Mouse (Mus musculus) stomach, postnatal 0 days (tissue): ENCODE data around the gene Mex3b. TPM values are rescaled to one million over a fixed set of nuclear protein-coding genes. Genes with fewer than 3 reads are reported as not detected.

Source experiments
- ATAC-seq: fragments of 200-750 bp; cut with Nextera tagmentation; 2 replicates; pipeline ENCODE4 v1.8.0; 2017; ENCODE audit not compliant: low FRiP score, low TSS enrichment
- DNase-seq: peaks from one replicate; pipeline ENCODE4 v3.0.0-alpha.2; 2016; ENCODE audit warnings: low spot score
- H3K27ac ChIP-seq: fragments of 300-500 bp; sonication (generic); replicated peaks from 2 replicates; pipeline ENCODE4 v1.5.1; 2014; ENCODE audit warnings: mild to moderate bottlenecking, control low read depth
- H3K27me3 ChIP-seq: fragments of 300-500 bp; sonication (generic); 2 replicates; pipeline ENCODE4 v1.6.1; 2014; ENCODE audit warnings: low read length; ENCODE audit not compliant: control insufficient read depth, insufficient read depth
- H3K36me3 ChIP-seq: fragments of 300-500 bp; sonication (generic); 2 replicates; pipeline ENCODE4 v1.6.1; 2014; ENCODE audit warnings: low read length, mixed read lengths; ENCODE audit not compliant: control insufficient read depth, insufficient read depth
- H3K4me1 ChIP-seq: fragments of 300-500 bp; sonication (generic); replicated peaks from 2 replicates; pipeline ENCODE4 v1.6.1; 2014; ENCODE audit warnings: antibody characterized with exemption; ENCODE audit not compliant: control insufficient read depth, insufficient read depth
- H3K4me2 ChIP-seq: fragments of 300-500 bp; sonication (generic); replicated peaks from 2 replicates; pipeline ENCODE4 v1.6.1; 2014; ENCODE audit warnings: low read depth, mild to moderate bottlenecking, control low read depth, moderate library complexity
- H3K4me3 ChIP-seq: fragments of 300-500 bp; sonication (generic); 2 replicates; pipeline ENCODE4 v1.5.1; 2014; ENCODE audit warnings: low read depth, low read length, control low read depth
- H3K9ac ChIP-seq: fragments of 300-500 bp; sonication (generic); 2 replicates; pipeline ENCODE4 v1.6.1; 2014; ENCODE audit warnings: mild to moderate bottlenecking, low read length, control low read depth, mixed read lengths
- H3K9me3 ChIP-seq: fragments of 300-500 bp; sonication (generic); 2 replicates; pipeline ENCODE4 v1.6.1; 2016; ENCODE audit warnings: low read length; ENCODE audit not compliant: control insufficient read depth
- CTCF ChIP-seq: IDR thresholded peaks from 2 replicates; pipeline ENCODE4 v1.5.1; 2016; ENCODE audit warnings: antibody characterized with exemption, low read depth, mild to moderate bottlenecking, moderate library complexity
- EP300 ChIP-seq: optimal IDR thresholded peaks from 2 replicates; pipeline ENCODE3; 2016; ENCODE audit warnings: antibody characterized with exemption
- WGBS: fragments of 180-500 bp; shearing (Covaris S2); extraction: QIAGEN DNeasy Blood & Tissue Kit; methylation state at CpG from one replicate; pipeline ENCODE4 v1.1.7; 2014; 5-methylcytosine and 5-hydroxymethylcytosine counted together
- polyA plus RNA-seq: library from polyadenylated mRNA; unstranded; fragments of >200 nt; fragmentation: Nextera tagmentation; extraction: Ambion mirVana; gene quantifications from 2 replicates; pipeline ENCODE4 v1.2.1, GENCODE M21; 2015

Gene Mex3b
- polyA plus RNA-seq, 1 experiment from 2014 or later, result 2.8 TPM

DNA sequence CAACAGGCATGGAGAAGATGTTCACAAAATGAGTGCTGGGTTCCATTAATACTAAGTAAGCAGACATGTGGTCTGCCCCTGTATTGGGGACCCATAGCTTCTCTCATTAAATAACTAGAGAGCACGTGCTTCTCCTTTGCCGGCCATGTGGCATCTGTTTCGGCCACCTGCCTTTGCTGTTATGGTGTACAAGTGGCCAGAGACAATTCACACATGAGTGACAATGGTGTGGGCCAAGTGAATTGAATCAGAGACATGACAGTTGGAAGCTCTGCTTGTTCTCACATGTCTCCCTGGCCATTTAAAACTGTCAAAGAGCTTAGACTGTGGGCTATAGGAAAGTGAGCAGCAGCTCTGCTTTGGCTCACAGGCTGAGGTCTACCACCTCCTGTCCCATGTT, 37.6 kb upstream of the Mex3b start:
- DNase-seq, result no peak
- 75% methylated on average over 3 of the region's 3 CpGs for WGBS

DNA sequence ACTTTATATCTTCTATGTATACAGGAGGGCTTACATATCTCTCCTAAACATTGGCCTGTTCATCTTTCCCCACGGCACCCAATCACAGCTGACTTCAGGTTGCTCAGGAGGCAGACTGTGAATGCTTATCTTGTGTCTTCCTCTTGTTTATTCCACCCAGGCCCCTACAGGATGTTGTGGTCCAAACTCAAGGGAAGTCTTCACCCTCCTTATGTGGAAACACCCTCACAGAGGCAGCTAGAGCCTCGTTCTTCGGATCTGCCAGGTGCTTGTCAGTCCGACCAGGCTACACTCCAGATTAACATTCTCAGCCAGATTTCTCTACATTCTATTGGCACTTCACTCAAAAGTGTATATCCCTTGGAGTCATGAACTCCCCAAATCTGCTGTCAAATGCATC, 32.7 kb upstream of the Mex3b start:
- Histone ChIP-seq H3K27me3 (no peaks in the 10 kb centered on the region), H3K4me1 (no peaks in the 10 kb centered on the region), H3K9me3 (no peaks in the 10 kb centered on the region), H3K4me2 (no peak overlapping the region), H3K27ac (no peak overlapping the region), H3K4me3 (no peak overlapping the region), H3K9ac (no peak overlapping the region), H3K36me3 (no peaks in the 10 kb centered on the region)
- TF ChIP-seq EP300, result no peak
- TF ChIP-seq CTCF, result no peak
- ATAC-seq (no peak), DNase-seq (no peak)
- 63% methylated on average over 4 of the region's 4 CpGs for WGBS

More for the DNA sequence above, 37.6 kb upstream of the Mex3b start:
- Histone ChIP-seq H3K4me1 (no peaks in the 10 kb centered on the region), H3K9me3 (no peaks in the 10 kb centered on the region), H3K27me3 (no peaks in the 10 kb centered on the region), H3K27ac (no peak overlapping the region), H3K9ac (no peak overlapping the region), H3K4me2 (no peak overlapping the region), H3K4me3 (no peak overlapping the region), H3K36me3 (no peaks in the 10 kb centered on the region)
- no peak for ATAC-seq
- TF ChIP-seq CTCF, result no peak
- TF ChIP-seq EP300, result no peak

DNA sequence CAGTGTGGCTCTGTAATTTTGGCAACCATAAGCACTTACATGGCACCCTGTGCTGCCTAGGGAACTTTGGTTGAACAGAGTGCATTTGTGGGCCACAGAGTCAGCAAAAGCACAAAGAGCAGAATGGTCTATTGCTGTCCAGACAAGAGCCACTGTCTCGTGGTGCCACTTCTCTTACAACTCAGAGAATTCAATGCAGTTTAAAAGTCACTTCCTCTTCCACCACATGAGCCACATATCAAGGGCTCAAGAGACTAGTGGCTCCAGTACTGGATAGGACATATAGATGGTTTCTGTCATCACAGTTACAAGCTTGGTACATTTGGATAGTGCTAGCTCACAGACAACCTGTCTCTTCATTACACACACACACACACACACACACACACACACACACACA, 28.7 kb upstream of the Mex3b start:
- H3K27ac ChIP-seq, result no peak overlapping the region

DNA sequence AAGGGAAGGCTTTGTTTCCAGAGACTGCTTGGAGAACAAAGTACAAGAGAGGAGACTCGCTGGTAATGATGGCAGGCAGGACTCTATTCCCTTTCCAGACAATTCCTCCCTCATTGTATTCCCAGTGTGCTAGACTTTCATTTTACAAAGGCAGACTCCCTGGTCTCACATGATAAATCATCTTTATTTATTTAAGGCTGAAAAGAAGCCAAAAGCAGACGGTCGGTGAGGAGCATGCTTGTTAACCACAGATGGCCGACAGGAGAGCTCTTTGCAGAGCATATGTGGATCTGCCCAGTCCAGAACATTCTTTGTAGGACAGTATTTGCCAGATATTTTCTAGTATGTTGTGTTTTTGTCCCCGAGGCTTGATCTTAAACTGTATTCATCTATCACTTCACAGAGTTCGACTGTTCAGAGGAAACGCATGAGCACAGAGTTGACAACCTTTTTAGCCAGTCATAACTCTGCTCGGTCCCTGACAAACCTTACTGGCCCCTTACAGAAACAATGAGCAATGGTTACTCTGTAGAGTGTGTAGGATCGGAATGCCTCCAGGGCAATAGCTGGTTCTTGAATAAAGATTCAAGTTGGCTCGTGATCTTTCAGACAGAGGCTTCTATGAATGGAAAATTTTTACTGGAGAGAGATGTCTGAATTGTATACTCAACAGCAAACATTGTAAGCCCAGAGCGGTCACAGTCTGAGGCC, 28.0 kb upstream of the Mex3b start:
- Histone ChIP-seq H3K4me3 (no peak overlapping the region), H3K4me1 (no peaks in the 10 kb centered on the region), H3K27me3 (no peaks in the 10 kb centered on the region), H3K4me2 (0 out of 2 replicates have a peak overlapping the region, but pooled peaks have one; percentile 8), H3K27ac (peak overlapping the region; percentile 18; the same call in 1 of the 2 replicates), H3K9me3 (no peaks in the 10 kb centered on the region), H3K9ac (no peak overlapping the region), H3K36me3 (no peaks in the 10 kb centered on the region)
- WGBS, result 22% methylated on average over 11 of the region's 11 CpGs
- ATAC-seq (no peak), DNase-seq (no peak)
- TF ChIP-seq CTCF (no peak), EP300 (no peak)

More for the DNA sequence above, 28.7 kb upstream of the Mex3b start:
- Histone ChIP-seq H3K4me1 (no peaks in the 10 kb centered on the region), H3K4me2 (no peak overlapping the region), H3K9me3 (no peaks in the 10 kb centered on the region), H3K27me3 (no peaks in the 10 kb centered on the region), H3K9ac (no peak overlapping the region), H3K36me3 (no peaks in the 10 kb centered on the region), H3K4me3 (no peak overlapping the region)
- DNase-seq, result no peak
- 67% methylated on average over 1 of the region's 1 CpGs for WGBS
- TF ChIP-seq CTCF (no peak), EP300 (no peak)
- no peak for ATAC-seq

DNA sequence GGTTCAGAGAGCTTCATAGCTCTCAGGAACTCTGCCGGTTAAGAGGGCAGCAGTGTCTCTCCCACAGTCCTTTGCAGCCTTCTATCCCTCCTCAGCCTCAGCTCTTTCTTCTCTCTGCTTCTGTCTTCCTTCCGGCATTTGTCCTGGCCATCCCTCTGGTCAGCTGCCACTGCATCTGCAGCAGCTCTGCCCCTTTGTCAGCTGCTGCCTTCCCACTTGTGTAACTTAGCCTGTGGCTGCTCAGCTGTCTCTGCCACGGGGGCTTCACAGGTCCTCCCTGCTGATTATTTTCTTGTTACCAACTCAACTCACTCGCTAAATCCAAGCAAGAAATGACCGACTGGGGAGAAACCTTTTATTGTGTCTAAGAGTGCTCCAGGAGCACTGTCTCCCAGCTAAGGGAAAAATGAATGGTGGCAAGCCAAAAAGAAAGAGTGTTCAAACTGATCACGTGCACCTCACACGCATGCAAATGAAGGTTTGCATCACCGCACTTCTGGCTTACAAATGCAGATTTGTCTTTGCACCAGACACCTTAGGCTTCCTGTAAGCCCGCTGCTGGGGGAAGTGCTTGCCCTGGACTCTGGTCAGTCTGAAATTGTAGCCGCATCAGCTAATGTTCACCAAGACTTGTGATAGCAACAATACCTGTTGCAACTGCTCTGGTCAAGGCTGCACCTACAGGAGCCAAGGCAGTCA, 24.8 kb upstream of the Mex3b start:
- Histone ChIP-seq H3K9me3 (no peaks in the 10 kb centered on the region), H3K27me3 (no peaks in the 10 kb centered on the region), H3K9ac (no peak overlapping the region), H3K4me2 (no peak overlapping the region), H3K4me1 (no peaks in the 10 kb centered on the region), H3K36me3 (no peaks in the 10 kb centered on the region), H3K4me3 (no peak overlapping the region), H3K27ac (no peak overlapping the region)
- WGBS, result 55% methylated on average over 10 of the region's 10 CpGs
- TF ChIP-seq CTCF, result no peak
- no peak for TF ChIP-seq EP300
- DNase-seq (no peak), ATAC-seq (no peak)

GRCm38 (mm10) chr7:82850756-82851155, 16.4 kb upstream of the Mex3b start:
- WGBS, result 84% methylated on average over 3 of the region's 3 CpGs
- no peak for TF ChIP-seq CTCF
- no peak for TF ChIP-seq EP300
- Histone ChIP-seq H3K36me3 (no peaks in the 10 kb centered on the region), H3K4me1 (0 out of 2 replicates have a peak, but pooled peaks cover 2% of the 10 kb centered on the region), H3K4me3 (no peak overlapping the region), H3K4me2 (no peak overlapping the region), H3K9ac (no peak overlapping the region), H3K9me3 (no peaks in the 10 kb centered on the region), H3K27ac (no peak overlapping the region), H3K27me3 (no peaks in the 10 kb centered on the region)
- ATAC-seq, result no peak
- DNase-seq, result no peak
